Mouse (Mus musculus) adrenal gland, adult 18-20 months (tissue): ENCODE measurements around the gene Gm4779. TPM values are rescaled to one million over a fixed set of nuclear protein-coding genes. Genes with fewer than 3 reads are reported as not detected.
"Not testable (repeated sequence)": the region's sequence is repeated elsewhere in the genome, so short reads cannot be mapped to it uniquely, and the experiment has no call there.

Experiments
- DNase-seq, 2 experiments: peaks; one replicate each; pipeline ENCODE4 v3.0.0; 2021 to 2022; ENCODE audit warnings: low spot score in 2 of 2
- long read RNA-seq, 2 experiments: library from polyadenylated mRNA; stranded (forward); transcript quantifications; one replicate each; pipeline ENCODE4 v2.0.0; 2021
- total RNA-seq, 2 experiments: library from RNA; stranded (reverse); gene quantifications; 1 replicate in 1 of 2; 2 replicates in 1 of 2; pipeline ENCODE4 v1.2.3; 2021

The Gm4779 gene
- not detected for total RNA-seq
- long read RNA-seq, experiment 1 = 0 reads
- long read RNA-seq, experiment 2 = 0 reads

DNA sequence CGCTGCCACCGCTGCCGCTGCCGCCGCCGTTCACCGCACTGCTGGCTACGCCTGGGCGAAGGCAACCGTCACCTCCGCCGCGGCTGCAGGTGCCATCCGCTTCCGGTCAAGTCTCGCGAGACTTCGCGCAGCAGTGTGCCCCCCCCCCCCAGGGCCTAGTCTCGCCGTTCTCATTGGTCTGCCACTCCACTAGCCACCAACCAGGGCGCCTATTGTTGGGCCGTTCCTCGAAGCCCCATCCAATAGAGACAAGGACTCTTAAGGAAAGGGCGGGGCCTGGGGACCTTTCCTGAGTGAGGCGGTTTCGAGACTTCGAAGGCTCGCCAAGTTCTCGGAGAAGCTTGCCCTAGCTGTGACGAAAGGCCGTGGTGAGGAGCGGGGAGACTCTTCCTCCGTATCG is at the start of gene Gm4779, which contains the start of gene 8030474K03Rik:
Gene Gm4779 (minus strand): TSS at position 82 of the 400 bp plus-strand sequence.
Gene 8030474K03Rik (plus strand): TSS at position 315 of the 400 bp plus-strand sequence.
- DNase-seq = no peak

DNA sequence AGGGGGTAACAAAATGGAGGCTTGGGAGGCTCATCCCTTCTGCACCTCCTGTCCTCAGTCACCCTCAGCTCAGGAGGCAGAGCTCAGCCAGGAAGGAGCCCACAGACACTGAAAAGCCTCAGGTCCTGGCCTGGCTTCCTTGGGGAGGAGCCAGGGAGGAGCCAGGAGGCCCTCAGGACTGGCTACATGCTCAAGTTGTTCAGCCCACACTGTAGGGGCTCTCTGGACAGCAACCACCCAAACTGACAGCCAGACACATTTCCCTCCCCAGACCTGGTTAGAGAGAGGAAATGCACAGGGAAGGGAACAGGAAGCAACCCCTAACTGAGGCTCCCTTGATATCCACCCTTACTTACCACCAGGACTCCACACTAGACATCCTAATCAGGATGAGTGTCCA is 25.8 kb upstream of the Gm4779 start:
- DNase-seq = not testable (repeated sequence)

GRCm38 (mm10) chrX:101819163-101819562 is 24.9 kb upstream of the Gm4779 start:
- DNase-seq = no peak

- no peak for DNase-seq
Observed at GRCm38 (mm10) chrX:101811750-101812149, 17.5 kb upstream of the Gm4779 start.

DNA sequence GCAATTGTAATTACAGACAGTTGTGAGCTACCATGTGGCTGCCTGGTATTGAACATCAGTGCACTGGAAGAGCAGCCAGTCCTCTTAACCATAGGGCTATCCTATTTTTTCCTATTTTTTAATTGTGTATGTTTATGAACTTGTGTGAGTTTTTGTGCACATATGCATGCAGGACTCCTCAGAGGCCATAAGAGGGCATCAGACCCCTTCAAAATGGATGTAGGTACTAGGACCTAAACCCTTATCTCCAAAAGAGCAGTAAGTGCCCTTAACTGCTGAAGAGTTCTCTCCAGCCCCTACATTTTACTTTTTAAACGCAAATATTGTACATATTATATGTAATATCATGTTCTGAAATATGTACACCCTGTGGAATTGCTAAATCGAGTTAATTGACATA is 11.3 kb upstream of the Gm4779 start:
- no peak for DNase-seq

DNA sequence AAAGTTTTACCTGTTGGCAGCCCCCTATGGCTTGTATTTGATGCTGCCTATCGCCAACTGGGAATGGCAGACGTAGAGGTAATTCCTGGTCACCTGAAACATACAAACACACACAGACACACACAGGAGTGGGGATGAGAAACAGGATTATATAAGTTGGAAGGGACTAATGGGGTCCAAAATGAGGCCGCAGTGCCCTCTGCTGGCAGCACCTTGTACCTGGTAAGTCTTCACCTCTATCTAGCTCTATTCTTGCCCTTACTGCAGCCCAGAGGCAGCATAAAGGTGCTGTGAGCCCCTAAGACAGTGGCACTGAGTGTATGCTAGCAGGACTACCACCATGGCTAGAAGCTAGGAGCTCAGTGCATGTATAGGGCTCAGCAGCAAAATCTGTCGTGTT is 2.7 kb downstream of the Gm4779 start:
- peak; percentile 32 to 37 for DNase-seq

DNA sequence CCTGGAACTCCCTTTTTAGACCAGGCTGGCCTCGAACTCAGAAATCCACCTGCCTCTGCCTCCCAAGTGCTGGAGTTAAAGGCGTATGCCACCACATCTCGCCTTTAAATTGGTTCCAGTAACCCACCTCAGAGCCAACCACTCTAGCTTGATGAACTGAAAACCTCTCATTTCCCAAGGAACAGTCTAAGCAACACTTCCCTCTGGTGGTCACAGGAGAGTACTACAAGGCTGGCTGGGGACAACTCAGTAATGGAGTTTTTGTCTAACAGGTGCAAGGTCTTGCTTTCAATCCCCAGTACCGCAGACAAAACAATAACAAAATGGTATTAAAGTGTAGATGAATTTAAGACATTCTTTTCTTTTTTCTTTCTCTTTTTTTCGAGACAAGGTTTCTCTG is 22.2 kb downstream of the Gm4779 start:
- peak; percentile 41 to 48 for DNase-seq

DNA sequence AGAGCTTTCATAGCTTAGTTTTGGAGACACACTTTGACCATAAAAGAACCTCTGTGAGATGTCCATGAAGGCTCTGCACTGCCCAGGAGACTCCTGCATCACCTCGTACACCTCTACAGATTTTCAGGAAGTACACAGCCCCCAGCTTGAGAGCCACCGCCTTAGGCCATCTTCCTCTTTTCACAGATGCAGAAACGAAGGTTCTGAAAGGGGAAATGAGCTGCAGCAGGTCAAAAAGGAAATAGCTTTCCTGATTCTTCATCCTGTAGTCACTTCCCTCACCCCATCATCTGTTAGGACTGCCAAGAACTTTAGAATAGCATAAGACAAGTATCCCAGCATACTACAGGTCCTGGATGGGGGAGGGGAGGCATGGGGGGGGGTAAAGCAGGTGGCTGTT is 23.9 kb downstream of the Gm4779 start:
- DNase-seq = no peak

DNA sequence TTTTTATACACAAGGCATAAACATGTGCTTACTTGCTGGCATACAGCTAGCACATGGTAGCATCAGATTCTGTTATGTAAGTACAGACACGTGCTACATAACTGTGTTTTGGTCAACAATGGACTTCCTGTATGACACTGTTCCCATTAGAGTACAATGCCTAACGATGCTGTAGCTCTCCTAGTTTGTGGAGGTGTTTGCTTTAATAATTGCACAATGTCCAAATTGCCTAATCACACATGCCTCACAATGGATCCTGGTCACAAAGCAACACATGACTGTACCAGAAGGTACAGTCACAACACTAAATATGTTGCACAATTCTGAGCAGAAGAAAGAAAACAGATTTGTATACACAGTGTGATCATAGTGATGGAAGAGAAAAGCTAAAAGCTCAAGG is 24.7 kb downstream of the Gm4779 start:
- DNase-seq = no peak

DNA sequence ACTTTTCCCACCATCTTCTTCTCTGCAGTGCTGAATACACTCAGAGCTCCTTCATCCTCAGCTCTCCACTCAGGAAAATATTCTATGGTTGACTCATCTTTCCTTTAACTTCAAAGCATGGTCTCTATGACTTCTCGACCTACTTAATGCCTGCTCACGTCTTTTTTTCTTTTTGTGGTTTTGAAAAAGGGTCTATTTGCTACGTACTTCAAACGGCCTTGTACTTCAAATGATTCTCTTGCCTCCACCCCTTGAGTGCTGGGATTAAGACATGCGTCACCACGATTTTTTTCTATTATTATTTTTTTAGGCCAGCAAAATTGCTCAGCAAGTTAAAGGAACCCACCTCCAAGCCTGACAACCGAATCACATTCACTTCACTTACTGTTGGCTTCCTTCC is 26.9 kb downstream of the Gm4779 start:
- DNase-seq = no peak

DNA sequence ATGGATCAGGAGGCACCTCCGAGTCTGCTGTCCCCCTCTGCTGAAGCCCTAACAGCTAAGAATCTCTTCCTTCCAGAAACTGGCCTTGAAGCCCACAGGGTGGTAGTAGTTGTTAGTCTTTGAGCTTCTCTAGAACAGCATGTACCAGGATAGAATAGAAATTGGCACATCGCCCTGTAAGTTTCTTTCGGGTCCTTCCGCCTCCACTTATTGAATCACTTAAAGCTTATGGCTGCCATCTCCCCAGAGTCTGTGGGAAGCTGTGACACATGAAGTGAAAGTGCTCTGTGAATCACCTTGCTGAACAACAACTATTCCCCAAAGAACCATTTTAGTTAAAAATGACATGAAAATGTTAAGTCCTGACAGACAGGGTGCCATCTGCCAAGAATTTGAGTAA is 29.1 kb downstream of the Gm4779 start:
- no peak for DNase-seq

- no peak for DNase-seq
Observed at GRCm38 (mm10) chrX:101764621-101765020, 29.6 kb downstream of the Gm4779 start.

- no peak for DNase-seq
Observed at GRCm38 (mm10) chrX:101754478-101754877, 39.7 kb downstream of the Gm4779 start.

GRCm38 (mm10) chrX:101750144-101750543 is 44.1 kb downstream of the Gm4779 start:
- DNase-seq = no peak

DNA sequence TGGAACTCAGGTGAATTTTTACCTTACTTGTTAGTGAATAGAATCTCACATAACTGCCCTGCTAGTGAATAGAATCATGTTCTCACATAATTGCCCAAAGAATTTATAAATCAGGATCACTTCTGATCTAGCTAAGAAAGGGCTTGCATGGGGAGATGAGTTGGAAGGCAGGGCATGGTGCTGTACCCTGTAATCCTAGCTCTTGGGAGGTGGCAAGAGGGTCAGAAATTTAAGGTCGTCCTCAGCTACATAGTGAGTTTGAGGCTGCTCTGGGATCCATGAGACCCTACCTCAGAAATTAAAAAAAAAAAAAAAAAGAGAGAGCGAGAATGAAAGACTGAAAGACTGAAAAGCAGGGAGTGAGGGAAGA is 53.2 kb downstream of the Gm4779 start:
- DNase-seq = no peak

GRCm38 (mm10) chrX:101740335-101741063 is 53.7 kb downstream of the Gm4779 start:
- DNase-seq = no peak

Other genes starting within 250 kb of the Gm4779 start
- 100 to 1,000 TPM; 113 to 171 TPM for gene Ogt, start 154.4 kb downstream of the Gm4779 start, total RNA-seq
- gene Cxcr3, start 60.2 kb downstream of the Gm4779 start, total RNA-seq = 1 to 10 TPM in 1 of 2 experiments, under 1 TPM in 1; 0.73 to 1.1 TPM
- gene 8030474K03Rik, start 233 bp upstream of the Gm4779 start, total RNA-seq = not detected
- gene Nhsl2, start 55.0 kb upstream of the Gm4779 start, total RNA-seq = 1 to 10 TPM; 3.8 to 5.1 TPM